18 mouse cellular contexts compared by ENCODE assay signal in genomic region chr11:96316696-96317607, GRCm38 (mm10). TPM values are rescaled to one million over a fixed set of nuclear protein-coding genes. Genes with fewer than 3 reads are reported as not detected.
A peak's percentile ranks its signal among the peaks of the same experiment; 100 is the strongest.
DNase-seq lines count a peak whose midpoint lies in the region; ATAC-seq and TF ChIP-seq lines count a peak whose summit lies in the region.
"Had no signal": no experiment of that assay in that cellular context is flagged by ENCODE, and none has a peak within 500 bp of the region (broad histone marks: within the 10 kb centered on the region; RNA-seq: fewer than 3 reads in every experiment).

No protein-coding gene starts in this region.

- H3K27ac ChIP-seq in kidney, embryonic 15.5 days = peak overlapping the region; percentile 100
- H3K27ac ChIP-seq in hindbrain, embryonic 14.5 days = peak overlapping the region; percentile 99
- H3K27ac ChIP-seq in neural tube, embryonic 13.5 days (replicated peaks) = peak overlapping the region; percentile 100
- H3K27ac ChIP-seq: midbrain, embryonic 10.5 days had no signal

- no peaks in the 10 kb centered on the region for H3K27me3 ChIP-seq in kidney, embryonic 15.5 days
- peaks cover 90% of the 10 kb centered on the region for H3K27me3 ChIP-seq in hindbrain, embryonic 14.5 days (ENCODE audit: control insufficient read depth, insufficient read depth, low read length)
- no peaks in the 10 kb centered on the region for H3K27me3 ChIP-seq in neural tube, embryonic 13.5 days

- H3K4me3 ChIP-seq in kidney, embryonic 15.5 days (replicated peaks) = peak overlapping the region; percentile 80
- H3K4me3 ChIP-seq in hindbrain, embryonic 14.5 days (replicated peaks; ENCODE audit: low read length) = peak overlapping the region; percentile 48
- peak overlapping the region; percentile 99 for H3K4me3 ChIP-seq in neural tube, embryonic 13.5 days

- no peaks in the 10 kb centered on the region for H3K9me3 ChIP-seq in kidney, embryonic 15.5 days (replicated peaks)
- H3K9me3 ChIP-seq in hindbrain, embryonic 14.5 days (ENCODE audit: control insufficient read depth, low read length) = no peaks in the 10 kb centered on the region
- no peaks in the 10 kb centered on the region for H3K9me3 ChIP-seq in neural tube, embryonic 13.5 days
- H3K9me3 ChIP-seq: midbrain, embryonic 10.5 days had no signal

- no peak for TF ChIP-seq POLR2A in brain, embryonic 14.5 days (IDR thresholded peaks at IDR 0.05; ENCODE audit: borderline replicate concordance, extremely low read depth, insufficient read depth, insufficient read length, poor library complexity, severe bottlenecking)

- ATAC-seq in kidney, embryonic 15.5 days (replicated peaks; ENCODE audit: low FRiP score) = no peak
- ATAC-seq in hindbrain, embryonic 14.5 days (ENCODE audit: low FRiP score) = no peak
- no peak for ATAC-seq in neural tube, embryonic 13.5 days (ENCODE audit: low read depth)

- peak overlapping the region; percentile 90 for H3K4me2 ChIP-seq in kidney, embryonic 15.5 days
- H3K4me2 ChIP-seq in hindbrain, embryonic 14.5 days (replicated peaks) = peak overlapping the region; percentile 77
- H3K4me2 ChIP-seq in neural tube, embryonic 13.5 days = peak overlapping the region; percentile 96

- WGBS in kidney, embryonic 15.5 days = 10% methylated on average over 18 of the region's 18 CpGs
- 5% methylated on average over 18 of the region's 18 CpGs for WGBS in hindbrain, embryonic 14.5 days
- WGBS in neural tube, embryonic 13.5 days = 4% methylated on average over 18 of the region's 18 CpGs

- TF ChIP-seq CTCF in brain, embryonic 14.5 days (IDR thresholded peaks at IDR 0.05; ENCODE audit: borderline replicate concordance, extremely low read depth, insufficient read depth, insufficient read length) = no peak

- no peak for DNase-seq in kidney, postnatal 14 days
- DNase-seq in brain, embryonic 14.5 days (ENCODE audit: low read depth) = peak; percentile 56
- no peak for DNase-seq in hindbrain, embryonic 14.5 days (ENCODE audit: low spot score)
- no peak for DNase-seq in adrenal gland, adult 18-20 months (ENCODE audit: low spot score in 2 of 2)
- DNase-seq in left cerebral cortex, adult 8-10 months (ENCODE audit: low spot score in 2 of 2) = no peak
- no peak for DNase-seq in cerebellum, adult 11-12 months
- DNase-seq: cerebellum, adult 8-10 months; heart, adult 18-20 months; heart, postnatal 4 days; left cerebral cortex, postnatal 4 days; right cerebral cortex, postnatal 4 days had no signal

- peak overlapping the region; percentile 72 for H3K9ac ChIP-seq in kidney, embryonic 15.5 days
- H3K9ac ChIP-seq in hindbrain, embryonic 14.5 days = peak overlapping the region; percentile 97
- H3K9ac ChIP-seq in neural tube, embryonic 13.5 days = peak overlapping the region; percentile 100

- H3K4me1 ChIP-seq in kidney, embryonic 15.5 days = peaks cover 86% of the 10 kb centered on the region
- H3K4me1 ChIP-seq in hindbrain, embryonic 14.5 days (replicated peaks; ENCODE audit: control insufficient read depth, insufficient read depth, low read length) = no peaks in the 10 kb centered on the region; the same call in 1 of the 2 replicates
- H3K4me1 ChIP-seq in neural tube, embryonic 13.5 days (replicated peaks) = peaks cover 89% of the 10 kb centered on the region

- peaks cover 4% of the 10 kb centered on the region; the same call in 1 of the 2 replicates for H3K36me3 ChIP-seq in kidney, embryonic 15.5 days
- no peaks in the 10 kb centered on the region for H3K36me3 ChIP-seq in hindbrain, embryonic 14.5 days (replicated peaks; ENCODE audit: control insufficient read depth, insufficient read depth)
- H3K36me3 ChIP-seq in neural tube, embryonic 13.5 days = peaks cover 7% of the 10 kb centered on the region; the same call in 1 of the 2 replicates
- H3K36me3 ChIP-seq: midbrain, embryonic 10.5 days had no signal

RNA-seq across cellular contexts. Expression of gene Hoxb4, which starts 1.1 kb away (rescaled TPM):
- polyA plus RNA-seq in kidney, embryonic 15.5 days (2015; fragmentation: Nextera tagmentation; extraction: Ambion mirVana) = 6.4 and 7.1 TPM in 2 replicates
- polyA plus RNA-seq in brain, embryonic 14.5 days (2012; rRNA removed) = 0.72 and 6.6 TPM in 2 replicates
- polyA plus RNA-seq in hindbrain, embryonic 14.5 days (2014; fragmentation: Nextera tagmentation; extraction: Ambion mirVana) = 4.0 and 5.4 TPM in 2 replicates
- polyA plus RNA-seq in neural tube, embryonic 13.5 days (2015; fragmentation: Nextera tagmentation; extraction: Ambion mirVana) = 7.5 and 8.7 TPM in 2 replicates
- total RNA-seq in adrenal gland, adult 18-20 months (2021) = 10 to 100 TPM; 16.3 to 22.1 TPM
- total RNA-seq in left cerebral cortex, adult 8-10 months (2022) = under 1 TPM in 1 of 4 experiments, not detected in 3; 0.11 TPM
- total RNA-seq: left cerebral cortex, postnatal 4 days; MEL had no signal
- polyA plus RNA-seq: midbrain, embryonic 10.5 days had no signal

RNA-seq across cellular contexts. Expression of gene Hoxb3, which starts 6.2 kb away (rescaled TPM):
- polyA plus RNA-seq in kidney, embryonic 15.5 days (2015; fragmentation: Nextera tagmentation; extraction: Ambion mirVana) = 4.4 and 4.5 TPM in 2 replicates
- 4.6 and 41.7 TPM in 2 replicates for polyA plus RNA-seq in brain, embryonic 14.5 days (2012; rRNA removed)
- 12.8 and 17.2 TPM in 2 replicates for polyA plus RNA-seq in hindbrain, embryonic 14.5 days (2014; fragmentation: Nextera tagmentation; extraction: Ambion mirVana)
- polyA plus RNA-seq in neural tube, embryonic 13.5 days (2015; fragmentation: Nextera tagmentation; extraction: Ambion mirVana) = 12.8 and 14.7 TPM in 2 replicates
- total RNA-seq in adrenal gland, adult 18-20 months (2021) = 10 to 100 TPM; 17.2 to 20.7 TPM
- not detected for total RNA-seq in left cerebral cortex, adult 8-10 months (2022)
- total RNA-seq: layer of hippocampus, adult 8-10 months; left cerebral cortex, postnatal 4 days; MEL had no signal
- polyA plus RNA-seq: midbrain, embryonic 10.5 days had no signal

RNA-seq across cellular contexts. Expression of gene Hoxb5, which starts 13.8 kb away (rescaled TPM):
- 18.8 and 20.2 TPM in 2 replicates for polyA plus RNA-seq in kidney, embryonic 15.5 days (2015; fragmentation: Nextera tagmentation; extraction: Ambion mirVana)
- polyA plus RNA-seq in brain, embryonic 14.5 days (2012; rRNA removed) = 3.3 and 43.9 TPM in 2 replicates
- 140 and 157 TPM in 2 replicates for polyA plus RNA-seq in hindbrain, embryonic 14.5 days (2014; fragmentation: Nextera tagmentation; extraction: Ambion mirVana)
- 67.1 and 88.3 TPM in 2 replicates for polyA plus RNA-seq in neural tube, embryonic 13.5 days (2015; fragmentation: Nextera tagmentation; extraction: Ambion mirVana)
- total RNA-seq in adrenal gland, adult 18-20 months (2021) = 10 to 100 TPM; 11.6 to 27.3 TPM
- total RNA-seq in left cerebral cortex, adult 8-10 months (2022) = not detected
- total RNA-seq: layer of hippocampus, adult 8-10 months; left cerebral cortex, postnatal 4 days; MEL; neutrophil, adult 5-6 weeks had no signal
- polyA plus RNA-seq: midbrain, embryonic 10.5 days had no signal

RNA-seq across cellular contexts. Expression of gene Hoxb6, which starts 24.7 kb away (rescaled TPM):
- 47.1 and 49.1 TPM in 2 replicates for polyA plus RNA-seq in kidney, embryonic 15.5 days (2015; fragmentation: Nextera tagmentation; extraction: Ambion mirVana)
- 0.68 and 14.3 TPM in 2 replicates for polyA plus RNA-seq in brain, embryonic 14.5 days (2012; rRNA removed)
- polyA plus RNA-seq in hindbrain, embryonic 14.5 days (2014; fragmentation: Nextera tagmentation; extraction: Ambion mirVana) = 71.4 and 90.1 TPM in 2 replicates
- polyA plus RNA-seq in neural tube, embryonic 13.5 days (2015; fragmentation: Nextera tagmentation; extraction: Ambion mirVana) = 171 and 174 TPM in 2 replicates
- total RNA-seq in adrenal gland, adult 18-20 months (2021) = 10 to 100 TPM; 37.0 to 68.1 TPM
- total RNA-seq in left cerebral cortex, adult 8-10 months (2022) = not detected
- total RNA-seq: heart, adult 18-20 months; heart, postnatal 4 days; layer of hippocampus, adult 8-10 months; left cerebral cortex, postnatal 4 days; MEL; neutrophil, adult 5-6 weeks had no signal
- polyA plus RNA-seq: midbrain, embryonic 10.5 days had no signal

RNA-seq across cellular contexts. Expression of gene Hoxb7, which starts 30.5 kb away (rescaled TPM):
- 58.5 and 62.7 TPM in 2 replicates for polyA plus RNA-seq in kidney, embryonic 15.5 days (2015; fragmentation: Nextera tagmentation; extraction: Ambion mirVana)
- polyA plus RNA-seq in brain, embryonic 14.5 days (2012; rRNA removed) = 0.11 and 2.4 TPM in 2 replicates
- polyA plus RNA-seq in hindbrain, embryonic 14.5 days (2014; fragmentation: Nextera tagmentation; extraction: Ambion mirVana) = 40.8 and 45.6 TPM in 2 replicates
- polyA plus RNA-seq in neural tube, embryonic 13.5 days (2015; fragmentation: Nextera tagmentation; extraction: Ambion mirVana) = 124 and 125 TPM in 2 replicates
- 10 to 100 TPM; 33.5 to 59.0 TPM for total RNA-seq in adrenal gland, adult 18-20 months (2021)
- not detected for total RNA-seq in left cerebral cortex, adult 8-10 months (2022)
- total RNA-seq: heart, adult 18-20 months; layer of hippocampus, adult 8-10 months; left cerebral cortex, postnatal 4 days; MEL; neutrophil, adult 5-6 weeks had no signal
- polyA plus RNA-seq: midbrain, embryonic 10.5 days; testis, adult 2 months had no signal

Comparison
In these comparisons a context has a peak if more than half of its experiments do, and no peak if none do; other contexts are left out.
1. H3K4me3 ChIP-seq: peak in every context shown above with its lines; median percentile 99 in neural tube, embryonic 13.5 days; 80 in kidney, embryonic 15.5 days; 48 in hindbrain, embryonic 14.5 days.